Mouse (Mus musculus) kidney, postnatal 10 days (tissue): ENCODE data around the gene Myh11.
"Not testable (repeated sequence)": the region's sequence is repeated elsewhere in the genome, so short reads cannot be mapped to it uniquely, and the experiment has no call there.

Source experiments
- DNase-seq: peaks from one replicate; pipeline ENCODE4 v3.0.0; 2021; ENCODE audit warnings: mixed read lengths

The Myh11 gene

DNA sequence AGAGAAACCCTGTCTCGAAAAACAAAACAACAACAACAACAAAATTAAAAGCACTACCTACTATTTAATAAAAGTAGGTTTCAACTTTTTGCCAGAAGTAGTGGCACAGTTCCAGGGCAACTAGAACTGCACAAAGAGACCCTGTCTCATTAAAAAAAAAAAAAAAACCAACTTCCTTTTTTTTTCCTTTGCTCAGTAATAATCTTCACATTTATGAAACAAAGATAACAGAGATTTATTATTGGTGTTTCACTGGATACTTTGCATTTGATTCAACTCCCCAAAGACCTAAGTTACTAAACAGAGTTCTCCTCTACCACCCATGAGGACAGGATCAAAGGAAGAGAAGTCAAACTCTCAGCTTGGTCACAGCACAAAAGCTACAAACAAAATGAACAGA lies 130.2 kb downstream of the Myh11 start:
- no peak for DNase-seq

DNA sequence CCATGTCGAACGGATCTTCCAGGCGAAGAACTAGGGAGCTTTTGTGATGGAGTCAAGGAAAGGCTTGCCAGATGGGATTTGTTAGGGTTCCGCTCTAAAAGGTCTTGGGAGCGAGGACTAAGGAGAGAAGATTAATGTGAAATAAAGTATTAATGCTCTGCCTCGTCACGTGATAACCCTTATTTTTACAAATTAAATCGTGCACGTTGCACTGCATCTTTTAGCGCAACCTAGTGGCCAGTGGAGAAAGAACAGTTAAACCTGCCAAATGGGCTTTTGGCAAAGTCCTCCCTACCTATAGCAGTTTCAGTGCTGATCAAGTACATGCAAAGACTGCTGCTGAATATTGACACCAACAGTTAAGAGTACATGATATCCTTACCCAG lies 131.4 kb downstream of the Myh11 start:
- peak; percentile 84 for DNase-seq

DNA sequence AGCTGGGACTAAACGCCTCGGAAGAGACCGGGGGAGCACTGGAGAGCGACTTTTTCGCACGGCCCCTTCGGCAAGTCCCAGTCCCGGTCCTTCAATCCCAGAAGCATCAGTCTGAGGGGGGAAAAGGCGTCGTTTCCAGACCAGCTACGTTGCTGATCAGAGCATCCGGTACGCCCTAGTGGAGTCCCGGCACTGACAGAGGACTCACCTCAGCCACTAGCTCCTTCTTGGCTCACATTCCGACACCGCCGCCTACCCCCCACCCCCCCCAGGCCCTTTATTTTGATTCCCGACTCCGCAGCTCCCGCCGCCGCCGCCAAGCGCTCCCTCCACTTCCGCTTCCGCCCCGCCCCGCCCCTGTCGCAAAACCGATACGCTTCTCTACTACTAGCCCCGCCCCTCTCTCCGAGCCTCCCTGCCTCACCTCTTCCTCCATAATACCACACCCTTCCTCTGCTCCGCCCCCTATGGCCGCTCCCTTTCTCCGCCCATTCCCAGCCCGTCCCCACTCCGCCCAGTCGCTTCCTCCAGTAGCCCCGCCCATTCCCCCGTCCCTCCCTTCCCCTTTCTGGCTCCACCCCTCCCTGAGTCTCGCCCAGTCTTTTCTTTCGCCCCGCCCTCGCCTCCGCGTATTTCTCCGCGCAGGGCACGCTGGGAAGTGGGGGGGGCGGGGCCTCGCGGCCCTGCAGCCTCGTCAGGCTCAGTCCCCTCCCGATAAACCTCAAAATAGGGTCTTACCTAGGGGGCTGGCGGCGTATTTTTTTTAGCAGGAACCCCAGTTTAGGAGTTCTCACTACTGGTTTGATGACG lies 132.0 kb downstream of the Myh11 start:
- peak; percentile 100 for DNase-seq

DNA sequence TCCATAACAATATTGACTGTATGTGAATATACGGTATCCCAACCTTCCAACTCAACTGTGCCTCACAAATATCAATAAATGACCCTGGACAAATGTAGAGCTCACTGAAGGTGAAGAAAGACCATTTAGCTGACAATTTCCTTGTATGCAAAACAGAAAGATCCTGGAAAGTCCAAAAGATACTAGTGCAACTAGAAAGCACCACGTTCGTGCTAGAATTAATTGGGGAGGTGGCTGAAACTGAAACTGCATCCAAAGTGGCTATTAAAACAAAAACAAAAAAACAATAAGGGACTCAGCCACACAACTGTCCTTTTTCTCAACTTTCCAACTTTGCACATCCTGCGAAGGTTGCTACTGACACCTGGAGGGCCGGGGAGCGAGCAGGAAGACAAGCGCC lies 132.6 kb downstream of the Myh11 start:
- no peak for DNase-seq

DNA sequence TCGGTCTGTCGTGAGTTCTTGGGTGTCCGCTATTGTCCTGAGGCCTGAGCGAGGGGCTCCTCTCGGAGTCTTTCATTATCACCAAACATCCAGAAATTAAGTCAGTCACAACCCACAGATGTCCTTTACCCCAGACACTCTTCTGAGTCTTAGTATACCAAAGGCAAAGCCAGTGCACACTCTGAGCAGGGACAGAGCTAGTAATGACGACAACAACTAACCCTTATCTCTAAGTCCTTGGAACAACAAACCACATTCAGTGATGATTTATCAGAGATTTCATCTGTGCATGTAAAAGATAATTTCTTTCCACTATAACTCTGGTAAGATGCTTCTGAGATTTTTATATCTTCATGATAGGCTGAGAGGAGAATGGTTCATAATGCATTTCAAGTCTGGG lies 134.9 kb downstream of the Myh11 start:
- DNase-seq: no peak

DNA sequence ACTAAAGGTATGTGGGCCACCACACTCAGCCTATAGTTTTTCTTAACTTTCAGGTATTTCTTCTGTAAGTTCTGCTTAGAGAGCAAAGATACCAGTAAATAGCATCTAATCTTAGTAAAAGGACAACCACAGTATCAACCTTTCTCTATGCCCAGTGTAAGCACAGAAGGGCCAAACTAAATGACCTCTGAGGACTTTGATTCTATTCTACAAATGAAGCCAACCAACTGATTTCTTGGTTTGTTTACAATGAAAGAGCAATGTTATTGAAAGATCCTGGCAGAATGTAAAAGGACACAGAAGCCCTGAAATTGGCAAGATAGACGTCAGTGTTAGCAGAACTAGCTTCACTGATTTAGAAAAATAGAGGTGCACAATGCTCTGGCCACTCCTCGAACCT lies 135.5 kb downstream of the Myh11 start:
- DNase-seq: not testable (repeated sequence)

DNA sequence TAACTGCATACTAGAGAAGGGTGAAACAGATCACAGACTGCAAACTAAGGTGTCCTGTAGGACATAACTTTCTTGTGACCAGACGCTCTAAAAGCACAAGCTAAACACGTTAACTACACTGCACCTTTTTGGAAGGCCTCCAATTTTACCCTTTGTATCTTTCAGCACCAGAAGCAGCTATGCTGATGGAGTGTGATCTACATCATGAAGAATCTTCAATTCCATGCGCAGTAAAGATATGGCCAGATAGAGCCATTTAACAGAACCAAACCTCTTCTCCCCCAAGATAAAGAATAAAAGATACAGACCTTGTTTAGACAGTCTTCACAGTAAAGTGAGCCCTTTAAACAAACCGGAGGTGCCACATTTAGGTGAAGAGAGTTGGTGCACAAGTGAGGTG lies 139.5 kb downstream of the Myh11 start:
- no peak for DNase-seq

DNA sequence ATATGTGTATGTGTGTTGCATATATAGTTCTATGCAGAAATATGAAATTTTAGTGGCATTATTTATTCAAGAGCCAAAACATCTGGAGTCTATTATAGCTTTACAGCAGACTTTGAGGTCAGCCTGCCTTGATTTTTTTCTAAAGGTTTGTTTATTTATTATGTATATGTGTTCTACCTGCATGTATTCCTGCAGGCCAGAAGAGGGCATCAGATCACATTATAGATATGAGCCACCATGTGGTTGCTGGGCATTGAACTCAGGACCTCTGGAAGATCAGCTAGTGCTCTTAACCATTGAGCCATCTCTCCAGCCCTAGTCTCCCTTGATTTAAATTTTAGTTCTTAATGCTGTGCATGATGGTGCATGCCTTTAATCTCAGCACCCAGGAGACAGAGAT lies 143.5 kb downstream of the Myh11 start:
- DNase-seq: no peak
